Mouse (Mus musculus): Measurements from ENCODE around the gene Cdk2ap1.

Gene Cdk2ap1

DNA sequence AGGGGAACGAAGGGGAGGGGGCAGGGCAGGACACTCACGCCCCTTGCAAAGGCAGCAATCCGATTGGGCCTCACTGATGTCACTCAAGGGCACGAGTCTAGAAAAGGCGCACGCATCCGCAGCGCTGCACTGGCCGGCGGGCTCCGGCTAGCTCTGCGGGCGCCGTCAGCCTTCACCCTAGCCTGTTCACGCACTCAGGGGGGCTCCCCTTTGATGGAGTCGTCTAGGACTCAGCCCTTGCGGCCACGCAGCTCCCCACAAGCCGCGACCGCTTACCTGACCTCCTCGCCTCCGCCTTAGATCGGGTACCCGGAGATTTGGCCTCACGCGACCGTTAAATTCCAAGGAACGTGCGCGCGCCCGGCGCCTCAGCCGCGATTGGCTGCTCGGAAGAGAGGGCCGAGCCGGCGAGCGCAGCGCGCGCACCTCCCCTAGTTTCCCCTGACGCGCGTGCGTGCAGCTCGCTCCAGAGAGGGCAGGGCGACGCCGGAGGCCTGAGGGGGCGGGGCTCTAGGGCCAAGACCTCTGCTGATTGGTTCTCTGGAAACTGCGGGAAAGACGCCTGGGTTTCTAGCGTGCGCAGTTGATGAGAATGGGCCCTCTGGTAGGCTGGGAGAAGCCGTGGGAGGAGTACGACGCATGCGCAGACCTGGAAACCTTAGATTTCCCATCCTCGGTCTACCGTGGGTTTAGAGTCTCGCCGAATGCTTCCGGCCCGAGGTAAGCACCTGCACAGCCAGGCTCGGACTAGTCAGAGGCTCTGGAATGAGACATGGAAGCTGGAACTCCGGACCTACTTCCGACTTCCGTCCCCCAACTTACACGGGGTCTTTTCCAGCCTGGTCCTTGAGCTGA is 35.1 kb downstream of the Cdk2ap1 start, which contains the start of the genes Mphosph9 and 2810006K23Rik:
Mphosph9 (minus strand) TSS at position 463 of the 855 bp plus-strand sequence.
2810006K23Rik (plus strand) TSS at position 580 of the 855 bp plus-strand sequence.
- TF ChIP-seq GATA4 (IDR thresholded peaks at IDR 0.05; ENCODE audit: insufficient replicate concordance, low read length) = peak; percentile 56; the same call in 1 of the 2 replicates

GRCm38 (mm10) chr5:124326829-124327228 is 36.1 kb downstream of the Cdk2ap1 start:
- no peak for TF ChIP-seq GATA4 (IDR thresholded peaks at IDR 0.05; ENCODE audit: insufficient replicate concordance, low read length)

DNA sequence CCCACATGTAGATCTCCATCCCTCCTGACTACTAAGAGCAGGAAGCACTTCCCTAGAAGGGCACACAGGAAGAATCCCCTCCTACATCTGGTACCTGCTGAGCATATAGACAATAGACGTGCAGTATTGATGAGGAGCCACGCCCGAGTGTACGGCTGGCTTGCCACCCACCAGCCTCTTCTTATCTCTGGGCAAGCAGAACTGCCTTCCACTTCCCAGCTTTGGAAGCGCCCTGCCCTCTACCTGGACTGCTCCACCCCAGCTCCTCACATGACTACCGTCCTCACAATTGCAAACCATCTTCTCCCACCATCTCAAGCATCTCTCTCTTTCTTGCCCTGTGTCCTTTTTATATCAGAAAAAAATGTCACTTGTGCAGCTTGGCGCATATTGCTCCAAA is 45.2 kb downstream of the Cdk2ap1 start:
- no peak for TF ChIP-seq GATA4 (IDR thresholded peaks at IDR 0.05; ENCODE audit: insufficient replicate concordance, low read length)

GRCm38 (mm10) chr5:124315941-124316340 is 46.9 kb downstream of the Cdk2ap1 start:
- TF ChIP-seq GATA4 (IDR thresholded peaks at IDR 0.05; ENCODE audit: insufficient replicate concordance, low read length) = no peak

- TF ChIP-seq GATA4 (IDR thresholded peaks at IDR 0.05; ENCODE audit: insufficient replicate concordance, low read length) = no peak
These were observed 47.4 kb downstream of the Cdk2ap1 start for GRCm38 (mm10) chr5:124315498-124315897.

DNA sequence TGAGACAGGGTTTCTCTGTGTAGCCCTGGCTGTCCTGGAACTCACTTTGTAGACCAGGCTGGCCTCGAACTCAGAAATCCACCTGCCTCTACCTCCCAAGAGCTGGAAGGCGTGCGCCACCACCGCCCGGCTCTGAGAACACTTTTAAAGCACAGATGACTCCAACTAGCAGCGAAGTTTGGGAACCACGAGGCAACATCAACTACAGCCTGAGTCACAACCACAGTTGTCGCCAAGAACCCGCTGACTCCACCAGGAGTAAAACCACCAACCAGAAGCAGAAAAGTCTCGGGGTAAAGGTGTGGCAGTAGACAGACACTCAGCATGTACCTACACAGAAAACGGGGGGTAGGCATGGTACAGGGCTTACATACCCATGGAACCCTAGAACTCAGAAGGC is 52.8 kb downstream of the Cdk2ap1 start:
- TF ChIP-seq GATA4 (IDR thresholded peaks at IDR 0.05; ENCODE audit: insufficient replicate concordance, low read length) = no peak

GRCm38 (mm10) chr5:124309155-124309554 is 53.7 kb downstream of the Cdk2ap1 start:
- TF ChIP-seq GATA4 (IDR thresholded peaks at IDR 0.05; ENCODE audit: insufficient replicate concordance, low read length) = no peak

GRCm38 (mm10) chr5:124300132-124300531 is 62.8 kb downstream of the Cdk2ap1 start:
- no peak for TF ChIP-seq GATA4 (IDR thresholded peaks at IDR 0.05; ENCODE audit: insufficient replicate concordance, low read length)

DNA sequence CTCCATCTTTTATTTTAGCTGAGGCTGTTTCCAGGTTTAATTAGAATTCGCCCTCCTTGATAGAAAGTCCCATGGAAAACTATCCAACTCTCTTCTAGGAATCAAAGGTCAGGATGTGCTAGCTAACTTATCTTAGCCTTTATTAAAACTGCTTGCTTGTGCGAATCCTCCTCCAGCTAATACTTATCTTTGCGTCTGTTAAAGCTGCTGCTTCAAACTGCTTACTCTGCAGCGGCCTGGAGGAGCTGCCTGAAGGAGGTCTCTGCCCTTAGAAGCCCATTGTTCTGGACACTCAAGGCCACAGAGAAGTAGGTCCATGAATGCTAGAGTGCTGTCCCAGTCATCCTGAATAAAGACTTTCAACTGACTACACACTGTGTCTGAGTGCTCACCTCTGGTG is 66.4 kb downstream of the Cdk2ap1 start:
- peak; percentile 88; the same call in 1 of the 2 replicates for TF ChIP-seq GATA4 (IDR thresholded peaks at IDR 0.05; ENCODE audit: insufficient replicate concordance, low read length)
